Mouse (Mus musculus) heart, embryonic 12.5 days (tissue): Measurements from ENCODE around the gene Stard10. TPM values are rescaled to one million over a fixed set of nuclear protein-coding genes. Genes with fewer than 3 reads are reported as not detected.

ENCODE experiments used
- ATAC-seq: fragments of 200-750 bp; cut with Nextera tagmentation; 2 replicates; pipeline ENCODE4 v1.8.0; 2017; ENCODE audit warnings: moderate TSS enrichment, moderate library complexity; ENCODE audit not compliant: insufficient number of reproducible peaks, low FRiP score
- H3K27ac ChIP-seq: fragments of 300-500 bp; sonication (generic); 2 replicates; pipeline ENCODE4 v1.5.1; 2016; ENCODE audit warnings: mild to moderate bottlenecking, moderate library complexity; ENCODE audit not compliant: poor library complexity, severe bottlenecking
- H3K27me3 ChIP-seq: fragments of 300-500 bp; sonication (generic); replicated peaks from 2 replicates; pipeline ENCODE4 v1.6.1; 2016; ENCODE audit warnings: mild to moderate bottlenecking, moderate library complexity
- H3K36me3 ChIP-seq: fragments of 300-500 bp; sonication (generic); 2 replicates; pipeline ENCODE4 v1.6.1; 2016; ENCODE audit warnings: mild to moderate bottlenecking, moderate library complexity
- H3K4me1 ChIP-seq: fragments of 300-500 bp; sonication (generic); replicated peaks from 2 replicates; pipeline ENCODE4 v1.6.1; 2016; ENCODE audit warnings: mild to moderate bottlenecking
- H3K4me2 ChIP-seq: fragments of 300-500 bp; sonication (generic); 2 replicates; pipeline ENCODE4 v1.6.1; 2016; ENCODE audit warnings: mild to moderate bottlenecking, moderate library complexity
- H3K4me3 ChIP-seq: fragments of 300-500 bp; sonication (generic); 2 replicates; pipeline ENCODE4 v1.5.1; 2016; ENCODE audit warnings: mild to moderate bottlenecking
- H3K9ac ChIP-seq: fragments of 300-500 bp; sonication (generic); 2 replicates; pipeline ENCODE4 v1.6.1; 2016; ENCODE audit warnings: mild to moderate bottlenecking, moderate library complexity
- H3K9me3 ChIP-seq: fragments of 300-500 bp; sonication (generic); replicated peaks from 2 replicates; pipeline ENCODE4 v1.6.1; 2016; ENCODE audit warnings: mild to moderate bottlenecking, moderate library complexity
- WGBS: fragments of 180-500 bp; shearing (Covaris S2); methylation state at CpG from one replicate; pipeline ENCODE4 v1.1.7; 2016; 5-methylcytosine and 5-hydroxymethylcytosine counted together
- polyA plus RNA-seq: library from polyadenylated mRNA; unstranded; fragments of >200 nt; fragmentation: Nextera tagmentation; extraction: Ambion mirVana; gene quantifications from 2 replicates; pipeline ENCODE4 v1.2.1, GENCODE M21; 2016

Gene Stard10
- polyA plus RNA-seq, 1 experiment from 2014 or later, result 28.6 TPM

DNA sequence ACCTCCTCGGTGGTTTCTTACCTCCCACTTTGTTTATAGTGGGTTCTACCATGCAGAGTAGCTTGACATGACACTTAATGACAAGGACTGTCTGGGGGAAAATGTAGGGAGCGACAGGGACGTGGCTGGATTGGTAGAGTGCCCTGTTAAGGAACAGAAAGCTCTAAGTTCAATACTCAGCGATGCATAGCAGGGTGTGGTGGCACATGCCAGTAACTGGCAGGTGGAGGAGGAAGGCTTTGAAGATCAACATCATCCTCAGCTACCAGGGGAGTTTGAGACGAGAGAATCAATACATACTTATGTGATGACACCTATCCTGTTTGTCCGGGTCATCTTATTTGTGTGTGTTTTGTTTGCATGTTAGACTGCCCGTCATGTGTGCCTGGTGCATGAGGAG lies 52.8 kb downstream of the Stard10 start:
- 73% methylated on average over 7 of the region's 7 CpGs for WGBS
- Histone ChIP-seq H3K4me2 (no peak overlapping the region), H3K4me3 (no peak overlapping the region), H3K27me3 (peaks cover 10% of the 10 kb centered on the region), H3K9ac (no peak overlapping the region), H3K27ac (no peak overlapping the region), H3K36me3 (no peaks in the 10 kb centered on the region), H3K4me1 (no peaks in the 10 kb centered on the region), H3K9me3 (0 out of 2 replicates have a peak, but pooled peaks cover 2% of the 10 kb centered on the region)
- no peak for ATAC-seq

GRCm38 (mm10) chr7:101373082-101373481 lies 56.2 kb downstream of the Stard10 start:
- WGBS, result 78% methylated on average over 26 of the region's 26 CpGs
- H3K36me3 ChIP-seq, result no peaks in the 10 kb centered on the region
- no peak overlapping the region for H3K4me3 ChIP-seq

DNA sequence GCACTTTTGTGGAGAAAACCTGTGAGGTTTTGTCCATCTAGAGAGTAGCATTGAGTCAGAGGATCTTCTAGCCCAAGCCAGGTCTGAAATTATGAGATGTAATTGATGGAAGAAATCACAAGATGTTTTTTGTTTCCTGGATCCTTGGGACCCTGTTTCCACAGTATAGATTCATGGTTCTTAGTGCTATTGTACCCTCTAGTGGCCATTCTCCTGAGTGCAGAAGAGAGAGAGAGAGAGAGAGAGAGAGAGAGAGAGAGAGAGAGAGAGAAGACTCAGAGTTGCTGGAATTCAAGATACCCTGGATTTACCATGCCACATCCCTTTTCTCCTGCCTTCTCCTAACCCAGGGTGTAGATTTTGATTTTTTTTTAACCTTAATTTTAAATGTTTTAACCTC lies 57.3 kb downstream of the Stard10 start:
- ATAC-seq, result no peak
- H3K27ac ChIP-seq, result no peak overlapping the region
- H3K27me3 ChIP-seq, result peaks cover 10% of the 10 kb centered on the region
- 0 out of 2 replicates have a peak, but pooled peaks cover 2% of the 10 kb centered on the region for H3K9me3 ChIP-seq
- H3K4me1 ChIP-seq, result peaks cover 20% of the 10 kb centered on the region
- H3K9ac ChIP-seq, result no peak overlapping the region
- H3K36me3 ChIP-seq, result no peaks in the 10 kb centered on the region
- H3K4me3 ChIP-seq, result no peak overlapping the region
- no peak overlapping the region for H3K4me2 ChIP-seq

More at GRCm38 (mm10) chr7:101373082-101373481, 56.2 kb downstream of the Stard10 start:
- Histone ChIP-seq H3K9me3 (0 out of 2 replicates have a peak, but pooled peaks cover 2% of the 10 kb centered on the region), H3K4me2 (no peak overlapping the region), H3K9ac (no peak overlapping the region), H3K27ac (no peak overlapping the region), H3K4me1 (peaks cover 9% of the 10 kb centered on the region), H3K27me3 (peaks cover 10% of the 10 kb centered on the region)
- ATAC-seq, result no peak

- ATAC-seq, result no peak
- Histone ChIP-seq H3K27ac (no peak overlapping the region), H3K9me3 (no peaks in the 10 kb centered on the region), H3K27me3 (peaks cover 10% of the 10 kb centered on the region), H3K4me1 (peaks cover 28% of the 10 kb centered on the region), H3K4me2 (no peak overlapping the region), H3K9ac (no peak overlapping the region), H3K4me3 (no peak overlapping the region), H3K36me3 (no peaks in the 10 kb centered on the region)
- 82% methylated on average over 10 of the region's 10 CpGs for WGBS
These were observed 59.9 kb downstream of the Stard10 start for GRCm38 (mm10) chr7:101376701-101377340.

GRCm38 (mm10) chr7:101377741-101378262 lies 60.9 kb downstream of the Stard10 start:
- Histone ChIP-seq H3K4me3 (peak overlapping the region; percentile 17; the same call in 1 of the 2 replicates), H3K36me3 (no peaks in the 10 kb centered on the region), H3K4me1 (peaks cover 28% of the 10 kb centered on the region), H3K9ac (peak overlapping the region; percentile 45), H3K27ac (peak overlapping the region; percentile 53), H3K4me2 (peak overlapping the region; percentile 49), H3K9me3 (no peaks in the 10 kb centered on the region), H3K27me3 (peaks cover 9% of the 10 kb centered on the region)
- peak; percentile 65 for ATAC-seq
- WGBS, result 30% methylated on average over 7 of the region's 7 CpGs

GRCm38 (mm10) chr7:101378285-101378684 lies 61.4 kb downstream of the Stard10 start:
- 57% methylated on average over 3 of the region's 3 CpGs for WGBS
- no peak for ATAC-seq

DNA sequence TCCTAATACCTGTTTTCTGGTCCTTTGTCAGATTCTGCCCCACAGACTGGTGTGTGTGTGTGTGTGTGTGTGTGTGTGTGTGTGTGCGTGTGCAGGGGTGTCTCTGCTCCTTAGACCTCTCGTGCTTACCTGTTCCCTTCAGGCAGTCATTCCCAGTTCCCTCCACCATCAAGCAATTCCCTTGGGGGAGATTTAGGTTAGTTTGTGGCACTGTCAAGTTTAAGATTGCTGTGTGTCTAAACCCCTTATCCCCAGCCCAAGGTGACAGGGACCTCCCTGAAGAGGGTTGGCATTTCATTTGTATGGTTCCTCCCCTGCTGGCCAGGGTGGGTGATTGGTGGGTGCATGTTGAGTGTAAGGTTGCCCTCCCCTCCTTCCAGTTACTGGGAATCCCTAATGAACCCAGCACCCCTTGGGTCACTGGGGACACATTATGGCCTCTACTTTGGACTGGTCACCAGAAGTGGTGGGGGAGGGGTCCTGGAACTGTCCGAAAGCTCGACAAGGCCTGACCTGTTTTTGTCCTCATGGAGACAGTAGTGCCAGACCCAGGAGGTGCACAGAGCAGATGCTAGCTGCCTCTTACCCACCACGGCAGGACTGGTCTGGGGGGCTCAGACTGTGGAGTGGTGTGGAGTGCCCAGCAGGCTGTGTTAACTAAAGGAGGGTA lies 62.0 kb downstream of the Stard10 start:
- H3K27me3 ChIP-seq, result no peaks in the 10 kb centered on the region
- H3K36me3 ChIP-seq, result no peaks in the 10 kb centered on the region
- WGBS, result 50% methylated on average over 5 of the region's 5 CpGs
- H3K4me1 ChIP-seq, result peaks cover 31% of the 10 kb centered on the region
- ATAC-seq, result no peak
- no peaks in the 10 kb centered on the region for H3K9me3 ChIP-seq
- peak overlapping the region; percentile 49 for H3K4me2 ChIP-seq
- peak overlapping the region; percentile 17; the same call in 1 of the 2 replicates for H3K27ac ChIP-seq
- H3K4me3 ChIP-seq, result peak overlapping the region; percentile 6; the same call in 1 of the 2 replicates
- peak overlapping the region; percentile 45; the same call in 1 of the 2 replicates for H3K9ac ChIP-seq

More at GRCm38 (mm10) chr7:101378285-101378684, 61.4 kb downstream of the Stard10 start:
- Histone ChIP-seq H3K4me1 (peaks cover 31% of the 10 kb centered on the region), H3K9me3 (no peaks in the 10 kb centered on the region), H3K9ac (peak overlapping the region; percentile 45; the same call in 1 of the 2 replicates), H3K4me2 (peak overlapping the region; percentile 49), H3K4me3 (peak overlapping the region; percentile 6; the same call in 1 of the 2 replicates), H3K27ac (peak overlapping the region; percentile 17), H3K36me3 (no peaks in the 10 kb centered on the region), H3K27me3 (peaks cover 4% of the 10 kb centered on the region)

- 69% methylated on average over 2 of the region's 2 CpGs for WGBS
- ATAC-seq, result no peak
- Histone ChIP-seq H3K27me3 (no peaks in the 10 kb centered on the region), H3K4me2 (0 out of 2 replicates have a peak overlapping the region, but pooled peaks have one; percentile 49), H3K27ac (no peak overlapping the region), H3K36me3 (no peaks in the 10 kb centered on the region), H3K9ac (0 out of 2 replicates have a peak overlapping the region, but pooled peaks have one; percentile 37), H3K4me1 (peaks cover 35% of the 10 kb centered on the region), H3K9me3 (no peaks in the 10 kb centered on the region), H3K4me3 (no peak overlapping the region)
These were observed 62.8 kb downstream of the Stard10 start for GRCm38 (mm10) chr7:101379732-101380131.

DNA sequence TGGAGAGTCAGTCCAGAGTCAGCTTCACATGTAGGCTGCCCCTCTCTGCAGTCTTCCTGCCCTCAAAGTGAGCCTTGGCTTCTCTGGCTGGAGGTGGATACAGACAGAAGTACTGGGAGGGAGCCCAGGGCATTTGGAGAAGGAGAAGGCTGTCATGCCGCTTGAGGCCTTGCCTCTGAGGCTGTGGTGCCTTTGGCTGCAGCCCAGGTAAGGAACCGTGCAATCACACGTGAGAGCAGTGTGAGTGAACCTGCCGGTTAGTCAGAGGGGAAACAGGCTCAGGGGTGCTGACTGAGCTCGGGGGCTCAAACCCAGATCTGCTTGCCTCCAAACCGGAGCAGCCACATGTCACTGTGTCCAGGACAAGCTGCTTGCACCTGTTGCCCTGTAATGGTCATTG lies 64.6 kb downstream of the Stard10 start:
- Histone ChIP-seq H3K27ac (no peak overlapping the region), H3K9ac (no peak overlapping the region), H3K36me3 (0 out of 2 replicates have a peak, but pooled peaks cover under 1% of the 10 kb centered on the region), H3K4me3 (no peak overlapping the region), H3K9me3 (no peaks in the 10 kb centered on the region), H3K4me1 (peaks cover 51% of the 10 kb centered on the region), H3K4me2 (no peak overlapping the region), H3K27me3 (no peaks in the 10 kb centered on the region)
- 74% methylated on average over 6 of the region's 6 CpGs for WGBS
- ATAC-seq, result no peak

DNA sequence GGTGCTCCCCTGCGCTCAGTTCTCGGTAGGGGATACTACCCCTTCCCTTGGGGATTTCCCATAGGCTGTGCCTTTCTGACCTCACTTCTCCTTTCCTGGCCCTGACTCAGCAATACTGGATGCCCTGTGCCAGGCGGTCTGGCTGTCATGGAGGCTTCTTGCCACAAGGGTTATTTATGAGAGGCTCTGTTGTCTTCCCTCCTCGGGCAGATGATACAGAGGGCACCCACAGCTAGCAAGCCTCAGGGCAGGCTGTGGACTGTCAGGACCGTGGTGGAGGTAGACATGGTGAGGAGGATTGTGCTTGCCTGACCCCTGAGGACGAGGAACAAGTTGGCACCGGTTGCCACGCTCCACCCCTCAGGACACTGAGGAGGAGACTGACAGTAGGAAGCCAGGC lies 65.5 kb downstream of the Stard10 start:
- ATAC-seq, result no peak
- Histone ChIP-seq H3K9me3 (no peaks in the 10 kb centered on the region), H3K9ac (no peak overlapping the region), H3K36me3 (0 out of 2 replicates have a peak, but pooled peaks cover 6% of the 10 kb centered on the region), H3K4me3 (no peak overlapping the region), H3K4me2 (no peak overlapping the region), H3K27me3 (no peaks in the 10 kb centered on the region), H3K27ac (no peak overlapping the region), H3K4me1 (peaks cover 49% of the 10 kb centered on the region)
- WGBS, result 66% methylated on average over 8 of the region's 8 CpGs

DNA sequence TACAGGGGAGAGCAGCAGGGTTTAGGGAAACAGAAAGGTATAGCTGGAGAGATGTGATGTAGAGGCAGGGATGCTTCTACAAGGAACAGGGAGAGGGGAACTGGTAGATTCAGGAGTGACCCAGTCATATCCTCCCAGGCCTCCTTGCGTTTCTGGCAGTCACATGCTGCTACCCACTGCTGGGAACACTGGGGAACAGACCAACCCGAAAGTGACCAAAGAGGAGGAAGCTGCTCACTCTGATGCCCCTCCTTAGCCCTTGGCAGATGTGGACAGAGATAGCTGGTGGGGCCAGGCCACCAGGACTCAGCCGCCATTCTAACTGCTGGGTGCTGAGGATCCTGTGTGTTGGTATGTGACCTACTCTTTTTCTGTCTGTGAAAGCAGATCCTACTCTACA lies 66.9 kb downstream of the Stard10 start:
- Histone ChIP-seq H3K4me1 (peaks cover 37% of the 10 kb centered on the region), H3K27me3 (no peaks in the 10 kb centered on the region), H3K4me2 (no peak overlapping the region), H3K27ac (no peak overlapping the region), H3K9me3 (no peaks in the 10 kb centered on the region), H3K36me3 (peaks cover 20% of the 10 kb centered on the region), H3K9ac (no peak overlapping the region), H3K4me3 (no peak overlapping the region)
- ATAC-seq, result no peak
- WGBS, result 60% methylated on average over 3 of the region's 3 CpGs
